Mouse (Mus musculus) lung, postnatal 0 days (tissue): ENCODE results near the gene Pin1rt1. TPM values are rescaled to one million over a fixed set of nuclear protein-coding genes. Genes with fewer than 3 reads are reported as not detected.

Experiments used
- ATAC-seq: fragments of 200-750 bp; cut with Nextera tagmentation; 2 replicates; pipeline ENCODE4 v1.8.0; 2017; ENCODE audit warnings: moderate library complexity
- DNase-seq: peaks from one replicate; pipeline ENCODE4 v3.0.0-alpha.2; 2016; ENCODE audit warnings: low spot score
- H3K27ac ChIP-seq: fragments of 300-500 bp; sonication (generic); 2 replicates; pipeline ENCODE4 v1.5.1; 2014; ENCODE audit warnings: antibody characterized with exemption, mild to moderate bottlenecking, low read length, mixed read lengths
- H3K27me3 ChIP-seq: fragments of 300-500 bp; sonication (generic); replicated peaks from 2 replicates; pipeline ENCODE4 v1.6.1; 2014; ENCODE audit warnings: low read length, mixed read lengths; ENCODE audit not compliant: insufficient read depth
- H3K36me3 ChIP-seq: fragments of 300-500 bp; sonication (generic); 2 replicates; pipeline ENCODE4 v1.6.1; 2014; ENCODE audit warnings: low read length, mixed read lengths; ENCODE audit not compliant: insufficient read depth
- H3K4me1 ChIP-seq: fragments of 300-500 bp; sonication (generic); 2 replicates; pipeline ENCODE4 v1.6.1; 2014; ENCODE audit warnings: antibody characterized with exemption, low read depth, low read length, mixed read lengths; ENCODE audit not compliant: insufficient read depth
- H3K4me2 ChIP-seq: fragments of 300-500 bp; sonication (generic); replicated peaks from 2 replicates; pipeline ENCODE4 v1.6.1; 2014; ENCODE audit warnings: low read depth, mild to moderate bottlenecking, low read length, moderate library complexity, mixed read lengths
- H3K4me3 ChIP-seq: fragments of 300-500 bp; sonication (generic); 2 replicates; pipeline ENCODE4 v1.5.1; 2014; ENCODE audit warnings: low read depth, low read length
- H3K9ac ChIP-seq: fragments of 300-500 bp; sonication (generic); replicated peaks from 2 replicates; pipeline ENCODE4 v1.6.1; 2014; ENCODE audit warnings: low read depth, mild to moderate bottlenecking
- H3K9me3 ChIP-seq: fragments of 300-500 bp; sonication (generic); 2 replicates; pipeline ENCODE4 v1.6.1; 2016; ENCODE audit warnings: low read length, mixed read lengths
- CTCF ChIP-seq: IDR thresholded peaks from 2 replicates; pipeline ENCODE4 v1.5.1; 2016; ENCODE audit warnings: antibody characterized with exemption, mild to moderate bottlenecking
- EP300 ChIP-seq: IDR thresholded peaks from 2 replicates; pipeline ENCODE4 v1.6.1; 2016; ENCODE audit warnings: antibody characterized with exemption, mild to moderate bottlenecking, control low read depth
- WGBS: fragments of 180-500 bp; shearing (Covaris S2); extraction: QIAGEN DNeasy Blood & Tissue Kit; methylation state at CpG from one replicate; pipeline ENCODE4 v1.1.7; 2014; 5-methylcytosine and 5-hydroxymethylcytosine counted together
- polyA plus RNA-seq: library from polyadenylated mRNA; unstranded; fragments of >200 nt; fragmentation: Nextera tagmentation; extraction: Ambion mirVana; gene quantifications from 2 replicates; pipeline ENCODE4 v1.2.1, GENCODE M21; 2015

The Pin1rt1 gene
- not detected in 2 replicates for polyA plus RNA-seq

GRCm38 (mm10) chr2:104716279-104716678, at the start of gene Pin1rt1:
Pin1rt1 (minus strand) TSS chr2:104716379.
- ATAC-seq (no peak), DNase-seq (no peak)
- no peak within 1 kb of the TSS for H3K27ac ChIP-seq
- no peak within 1 kb of the TSS for H3K4me3 ChIP-seq
- H3K9ac ChIP-seq, result no peak within 1 kb of the TSS
- H3K9me3 ChIP-seq, result no peaks in the 10 kb centered on the region
- H3K4me2 ChIP-seq, result no peak within 1 kb of the TSS
- TF ChIP-seq CTCF, result no peak
- TF ChIP-seq EP300, result no peak
- H3K27me3 ChIP-seq, result no peaks in the 10 kb centered on the region
- WGBS, result 87% methylated on average over 4 of the region's 4 CpGs
- H3K4me1 ChIP-seq, result no peaks in the 10 kb centered on the region
- no peaks in the 10 kb centered on the region for H3K36me3 ChIP-seq

DNA sequence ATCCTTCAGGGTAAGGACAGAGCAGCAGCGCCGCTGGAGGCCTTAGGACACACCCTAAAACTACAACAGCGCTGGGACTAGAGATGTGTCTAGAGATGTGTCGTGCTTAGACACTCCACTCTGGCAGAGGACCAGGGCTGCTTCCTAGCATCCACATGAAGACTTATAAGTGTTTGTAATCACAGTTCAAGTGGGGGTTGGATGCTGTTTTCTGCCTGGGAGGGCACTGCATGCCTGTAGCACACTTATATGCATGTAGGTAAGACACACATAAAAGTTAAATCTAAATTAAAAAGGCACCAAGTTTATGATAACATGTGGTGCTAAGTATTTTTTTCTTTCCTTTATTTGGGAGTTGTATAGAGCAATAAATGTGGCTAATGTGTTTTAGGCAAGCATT, 47.8 kb upstream of the Pin1rt1 start:
- H3K4me1 ChIP-seq, result no peaks in the 10 kb centered on the region
- H3K9ac ChIP-seq, result no peak overlapping the region
- no peak for TF ChIP-seq CTCF
- no peak for TF ChIP-seq EP300
- H3K9me3 ChIP-seq, result no peaks in the 10 kb centered on the region
- no peak overlapping the region for H3K4me2 ChIP-seq
- WGBS, result 85% methylated on average over 4 of the region's 4 CpGs
- no peak overlapping the region for H3K27ac ChIP-seq
- no peaks in the 10 kb centered on the region for H3K27me3 ChIP-seq
- DNase-seq (no peak), ATAC-seq (no peak)
- H3K36me3 ChIP-seq, result no peaks in the 10 kb centered on the region
- no peak overlapping the region for H3K4me3 ChIP-seq

DNA sequence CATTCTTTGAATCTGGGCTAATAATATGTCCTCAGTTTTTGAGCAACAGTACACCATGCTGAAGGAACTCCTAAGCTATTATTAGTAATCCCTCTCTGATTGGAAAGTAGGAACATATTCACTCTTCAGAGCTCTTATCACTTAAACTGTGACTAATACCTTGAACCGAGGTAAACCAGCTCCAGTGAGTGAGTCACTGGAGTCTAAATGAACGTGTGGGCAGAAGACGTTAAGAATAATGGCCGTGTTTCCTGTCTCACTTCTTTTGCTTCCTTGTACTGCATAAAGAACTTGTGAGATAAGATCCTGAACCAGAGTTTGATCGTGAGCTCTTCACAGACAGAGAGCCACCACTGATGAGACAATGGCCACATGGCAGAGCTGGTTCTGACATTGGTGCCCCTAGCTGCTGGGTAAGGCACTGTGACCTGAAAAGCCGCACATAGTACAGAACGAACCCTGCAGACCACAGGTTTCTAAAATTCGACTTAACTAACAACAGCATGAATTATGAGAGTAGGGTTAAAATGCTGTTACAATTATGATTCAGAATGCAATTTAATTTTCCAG, 47.0 kb upstream of the Pin1rt1 start:
- Histone ChIP-seq H3K36me3 (no peaks in the 10 kb centered on the region), H3K4me2 (no peak overlapping the region), H3K27me3 (no peaks in the 10 kb centered on the region), H3K9me3 (no peaks in the 10 kb centered on the region), H3K27ac (no peak overlapping the region), H3K9ac (no peak overlapping the region), H3K4me1 (no peaks in the 10 kb centered on the region), H3K4me3 (no peak overlapping the region)
- ATAC-seq (no peak), DNase-seq (no peak)
- 65% methylated on average over 8 of the region's 8 CpGs for WGBS
- TF ChIP-seq EP300 (no peak), CTCF (no peak)

DNA sequence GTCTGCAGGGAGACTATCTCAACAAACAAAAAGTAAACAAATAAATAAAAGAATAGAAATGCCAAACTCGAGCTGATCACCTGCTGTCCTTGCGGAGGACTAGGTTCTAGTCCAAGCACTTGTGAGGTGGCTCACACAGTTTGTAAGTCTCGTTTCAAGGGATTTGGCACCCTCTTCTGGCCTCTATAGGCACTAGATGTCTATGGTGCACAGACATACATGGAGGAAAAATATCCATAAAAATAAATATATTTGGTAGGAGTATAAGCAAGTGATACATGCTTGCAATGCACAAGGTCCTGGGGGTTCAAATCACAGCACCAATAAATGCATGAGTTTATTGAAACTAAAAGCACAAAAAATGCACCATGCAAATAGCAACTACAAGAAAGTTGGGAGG, 34.4 kb upstream of the Pin1rt1 start:
- H3K9ac ChIP-seq, result no peak overlapping the region
- no peaks in the 10 kb centered on the region for H3K9me3 ChIP-seq
- ATAC-seq (peak; percentile 62), DNase-seq (peak; percentile 52)
- H3K4me3 ChIP-seq, result no peak overlapping the region
- no peaks in the 10 kb centered on the region for H3K4me1 ChIP-seq
- no peaks in the 10 kb centered on the region for H3K36me3 ChIP-seq
- no peak overlapping the region for H3K4me2 ChIP-seq
- no peak overlapping the region for H3K27ac ChIP-seq
- TF ChIP-seq EP300 (no peak), CTCF (peak; percentile 68)
- WGBS, result 48% methylated on average over 3 of the region's 3 CpGs
- H3K27me3 ChIP-seq, result no peaks in the 10 kb centered on the region

DNA sequence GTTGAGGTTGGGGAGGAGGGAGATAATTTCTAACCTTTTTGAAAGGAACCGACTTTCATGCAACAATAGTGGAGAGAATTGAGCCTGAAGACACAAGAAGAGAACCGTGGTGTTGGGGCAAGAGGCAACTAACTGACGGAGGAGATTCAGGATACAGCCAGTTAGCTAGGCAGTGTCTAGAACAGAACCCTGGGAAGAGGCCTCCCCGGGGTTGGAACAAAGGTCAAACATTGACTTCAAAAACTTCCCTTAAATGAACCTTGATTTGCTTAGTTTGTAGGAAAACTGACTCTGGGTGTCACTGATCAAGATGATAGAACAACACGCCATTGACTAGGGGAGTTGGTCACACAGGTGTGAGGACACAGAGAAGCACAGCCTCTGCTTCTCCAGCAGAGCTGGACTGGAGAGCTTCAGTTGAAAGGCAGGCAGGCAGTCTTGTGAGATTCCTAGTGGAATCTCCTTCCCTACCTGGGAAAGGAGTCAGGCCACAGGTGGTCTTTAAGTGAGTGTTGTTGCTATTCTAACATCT, 32.5 kb upstream of the Pin1rt1 start:
- Histone ChIP-seq H3K27me3 (no peaks in the 10 kb centered on the region), H3K4me3 (no peak overlapping the region), H3K9me3 (no peaks in the 10 kb centered on the region), H3K4me1 (no peaks in the 10 kb centered on the region), H3K4me2 (no peak overlapping the region), H3K36me3 (no peaks in the 10 kb centered on the region), H3K9ac (no peak overlapping the region), H3K27ac (no peak overlapping the region)
- WGBS, result 68% methylated on average over 5 of the region's 5 CpGs
- no peak for DNase-seq
- TF ChIP-seq CTCF (no peak), EP300 (no peak)
- ATAC-seq, result no peak

GRCm38 (mm10) chr2:104746251-104746650, 30.1 kb upstream of the Pin1rt1 start:
- Histone ChIP-seq H3K4me3 (no peak overlapping the region), H3K36me3 (no peaks in the 10 kb centered on the region), H3K4me2 (no peak overlapping the region), H3K27me3 (no peaks in the 10 kb centered on the region), H3K4me1 (no peaks in the 10 kb centered on the region), H3K9me3 (no peaks in the 10 kb centered on the region), H3K9ac (no peak overlapping the region), H3K27ac (no peak overlapping the region)
- TF ChIP-seq EP300, result no peak
- no peak for TF ChIP-seq CTCF
- no peak for DNase-seq
- 57% methylated on average over 8 of the region's 8 CpGs for WGBS
- no peak for ATAC-seq

GRCm38 (mm10) chr2:104743971-104744370, 27.8 kb upstream of the Pin1rt1 start:
- 51% methylated on average over 5 of the region's 5 CpGs for WGBS
- DNase-seq (no peak), ATAC-seq (no peak)
- H3K27ac ChIP-seq, result no peak overlapping the region
- H3K9me3 ChIP-seq, result no peaks in the 10 kb centered on the region
- H3K36me3 ChIP-seq, result no peaks in the 10 kb centered on the region
- H3K4me2 ChIP-seq, result no peak overlapping the region
- H3K4me3 ChIP-seq, result no peak overlapping the region
- no peak overlapping the region for H3K9ac ChIP-seq
- no peaks in the 10 kb centered on the region for H3K27me3 ChIP-seq
- H3K4me1 ChIP-seq, result no peaks in the 10 kb centered on the region
- TF ChIP-seq EP300 (no peak), CTCF (no peak)
